Mouse (Mus musculus): ENCODE measurements around the gene Pakap. TPM values are rescaled to one million over a fixed set of nuclear protein-coding genes. Genes with fewer than 3 reads are reported as not detected.

The Pakap gene
- total RNA-seq, 2 experiments from 2014 or later = 37.4 to 44.3 TPM

GRCm38 (mm10) chr4:57845541-57846210, 277.7 kb downstream of the Pakap start:
- no peak for DNase-seq (ENCODE audit: low spot score)
- intact Hi-C loops (cut with DNase I) = loop anchor here (2.0 to 5.0 kb wide), 4 partner anchors 15 to 63 kb away; no protein-coding TSS in a partner anchor

GRCm38 (mm10) chr4:57846381-57846990, 278.5 kb downstream of the Pakap start:
- intact Hi-C loops (cut with DNase I) = loop anchor here (2.0 to 5.0 kb wide), 4 partner anchors 14 to 64 kb away; no protein-coding TSS in a partner anchor
- DNase-seq (ENCODE audit: low spot score) = no peak

- peak; percentile 58 for DNase-seq (ENCODE audit: low spot score)
- intact Hi-C loops (cut with DNase I) = loop anchor here (2.0 to 5.0 kb wide), 4 partner anchors 14 to 64 kb away; no protein-coding TSS in a partner anchor
These were observed 279.0 kb downstream of the Pakap start for GRCm38 (mm10) chr4:57846991-57847422.

- intact Hi-C loops (cut with DNase I) = loop anchor here (2.0 to 5.0 kb wide), 4 partner anchors 13 to 65 kb away; no protein-coding TSS in a partner anchor
- DNase-seq (ENCODE audit: low spot score) = no peak
These were observed 279.7 kb downstream of the Pakap start for GRCm38 (mm10) chr4:57847676-57848075.

GRCm38 (mm10) chr4:57849465-57849864, 281.5 kb downstream of the Pakap start:
- no peak for DNase-seq (ENCODE audit: low spot score)
- intact Hi-C loops (cut with DNase I) = loop anchor here (5.0 kb wide), 2 partner anchors 33 to 37 kb away; no protein-coding TSS in a partner anchor

GRCm38 (mm10) chr4:57851731-57852130, 283.8 kb downstream of the Pakap start:
- intact Hi-C loops (cut with DNase I) = no loop called here
- no peak for DNase-seq (ENCODE audit: low spot score)

- intact Hi-C loops (cut with DNase I) = no loop called here
- no peak for DNase-seq (ENCODE audit: low spot score)
These were observed 284.6 kb downstream of the Pakap start for GRCm38 (mm10) chr4:57852461-57853040.

GRCm38 (mm10) chr4:57854181-57854580, 286.2 kb downstream of the Pakap start:
- intact Hi-C loops (cut with DNase I) = no loop called here
- DNase-seq (ENCODE audit: low spot score) = no peak

GRCm38 (mm10) chr4:57855281-57855941, 287.4 kb downstream of the Pakap start:
- intact Hi-C loops (cut with DNase I) = loop anchor here (5.0 kb wide), 1 partner anchor 183 kb away; no protein-coding TSS in a partner anchor
- no peak for DNase-seq (ENCODE audit: low spot score)

GRCm38 (mm10) chr4:57856673-57857072, 288.7 kb downstream of the Pakap start:
- DNase-seq (ENCODE audit: low spot score) = no peak
- intact Hi-C loops (cut with DNase I) = loop anchor here (5.0 kb wide), 1 partner anchor 184 kb away; no protein-coding TSS in a partner anchor

GRCm38 (mm10) chr4:57860204-57860611, 292.2 kb downstream of the Pakap start:
- DNase-seq (ENCODE audit: low spot score) = peak; percentile 68
- intact Hi-C loops (cut with DNase I) = loop anchor here (2.0 kb wide), 1 partner anchor 13 kb away; no protein-coding TSS in a partner anchor

GRCm38 (mm10) chr4:57861166-57861565, 293.2 kb downstream of the Pakap start:
- intact Hi-C loops (cut with DNase I) = loop anchor here (2.0 kb wide), 1 partner anchor 14 kb away; no protein-coding TSS in a partner anchor
- DNase-seq (ENCODE audit: low spot score) = no peak

- intact Hi-C loops (cut with DNase I) = loop anchor here (2.0 kb wide), 1 partner anchor 15 kb away; no protein-coding TSS in a partner anchor
- DNase-seq (ENCODE audit: low spot score) = no peak
These were observed 293.9 kb downstream of the Pakap start for GRCm38 (mm10) chr4:57861856-57862255.

- intact Hi-C loops (cut with DNase I) = no loop called here
These were observed 294.4 kb downstream of the Pakap start for GRCm38 (mm10) chr4:57862269-57862986.

GRCm38 (mm10) chr4:57866088-57866487, 298.1 kb downstream of the Pakap start:
- intact Hi-C loops (cut with DNase I) = no loop called here
- peak; percentile 63 for DNase-seq (ENCODE audit: low spot score)

More at GRCm38 (mm10) chr4:57862269-57862986, 294.4 kb downstream of the Pakap start:
- no peak for DNase-seq (ENCODE audit: low spot score)

- DNase-seq (ENCODE audit: low spot score) = no peak
- intact Hi-C loops (cut with DNase I) = no loop called here
These were observed 299.0 kb downstream of the Pakap start for GRCm38 (mm10) chr4:57866990-57867389.

- intact Hi-C loops (cut with DNase I) = no loop called here
- no peak for DNase-seq (ENCODE audit: low spot score)
These were observed 299.5 kb downstream of the Pakap start for GRCm38 (mm10) chr4:57867454-57867853.

- no peak for DNase-seq (ENCODE audit: low spot score)
- intact Hi-C loops (cut with DNase I) = no loop called here
These were observed 311.2 kb downstream of the Pakap start for GRCm38 (mm10) chr4:57879137-57879536.

GRCm38 (mm10) chr4:57879804-57880357, 311.9 kb downstream of the Pakap start:
- intact Hi-C loops (cut with DNase I) = loop anchor here (2.0 to 5.0 kb wide), 3 partner anchors 33 to 207 kb away; no protein-coding TSS in a partner anchor
- peak; percentile 40 for DNase-seq (ENCODE audit: low spot score)
